Mouse (Mus musculus) thymus, adult 2 months (tissue): ENCODE results near the gene Wdfy3.

Experiments
- CTCF ChIP-seq: fragments of 200-500 bp; IDR thresholded peaks from 2 replicates; pipeline ENCODE4 v1.5.1; 2012; ENCODE audit warnings: mild to moderate bottlenecking, control low read depth, low read length, moderate library complexity, borderline replicate concordance; ENCODE audit not compliant: control insufficient read depth, poor library complexity, insufficient read depth; ENCODE audit errors: extremely low read depth
- POLR2A ChIP-seq: fragments of 200-500 bp; IDR thresholded peaks from 2 replicates; pipeline ENCODE4 v1.6.1; 2012; ENCODE audit warnings: mild to moderate bottlenecking, low read length, control low read depth, moderate library complexity; ENCODE audit not compliant: control insufficient read depth, poor library complexity, insufficient read depth; ENCODE audit errors: extremely low read depth

GRCm38 (mm10) chr5:101790560-101790959 lies 279.2 kb downstream of the Wdfy3 start:
- no peak for TF ChIP-seq CTCF
- no peak for TF ChIP-seq POLR2A
